Mouse (Mus musculus) lung, postnatal 4 days (tissue): ENCODE data around the gene Fance.
"Not testable (repeated sequence)": the region's sequence is repeated elsewhere in the genome, so short reads cannot be mapped to it uniquely, and the experiment has no call there.

ENCODE experiments used
- DNase-seq, 2 experiments: peaks; one replicate each; pipeline ENCODE4 v3.0.0; 2021

Fance gene

DNA sequence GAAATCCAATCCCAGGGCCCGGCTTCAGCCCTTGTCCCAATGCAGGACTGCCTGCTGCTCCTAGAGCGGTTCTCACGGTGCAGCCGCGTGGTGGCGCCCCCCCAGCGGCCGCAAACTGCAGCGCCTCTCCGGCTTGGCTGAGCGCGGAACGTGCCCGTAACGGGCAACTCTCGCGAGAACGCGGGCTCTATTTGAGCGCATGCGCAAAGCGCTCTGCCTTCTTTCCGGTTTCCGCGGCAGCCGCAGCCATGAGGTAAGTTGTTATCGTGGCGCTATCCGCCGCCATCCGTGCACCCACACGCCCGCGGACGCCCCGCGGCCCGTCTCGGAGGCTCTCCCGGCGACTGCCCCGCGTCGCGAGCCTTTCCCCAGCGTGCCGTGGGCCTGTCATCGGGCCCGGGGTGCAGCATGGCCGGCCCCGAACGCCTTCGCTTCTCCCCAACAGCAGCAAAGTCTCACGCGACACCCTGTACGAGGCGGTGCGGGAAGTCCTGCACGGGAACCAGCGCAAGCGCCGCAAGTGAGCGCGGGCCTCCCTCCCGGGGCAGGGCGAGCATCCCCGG is 15.1 kb downstream of the Fance start, which contains the start of gene Rpl10a:
Rpl10a (plus strand) TSS at position 106 of the 563 bp plus-strand sequence.
- DNase-seq, result peak; percentile 98 to 99

DNA sequence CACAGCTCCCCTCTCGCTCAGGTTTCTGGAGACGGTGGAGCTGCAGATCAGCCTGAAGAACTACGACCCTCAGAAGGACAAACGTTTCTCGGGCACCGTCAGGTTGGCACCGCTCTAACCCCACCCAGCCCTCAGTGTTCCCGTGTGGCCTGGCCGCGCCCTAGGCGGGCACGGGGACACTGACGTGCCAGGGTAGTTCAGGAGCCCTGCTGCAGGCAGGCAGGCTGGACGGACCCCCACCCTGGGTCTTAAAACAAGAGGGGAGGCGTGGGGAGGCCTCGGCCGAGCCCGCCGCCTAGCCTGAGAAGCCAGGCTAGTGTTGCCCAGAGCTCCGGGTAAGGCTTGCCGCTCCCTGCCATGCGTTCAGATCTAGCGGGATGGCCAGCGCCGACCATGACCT is 15.6 kb downstream of the Fance start:
- no peak for DNase-seq

DNA sequence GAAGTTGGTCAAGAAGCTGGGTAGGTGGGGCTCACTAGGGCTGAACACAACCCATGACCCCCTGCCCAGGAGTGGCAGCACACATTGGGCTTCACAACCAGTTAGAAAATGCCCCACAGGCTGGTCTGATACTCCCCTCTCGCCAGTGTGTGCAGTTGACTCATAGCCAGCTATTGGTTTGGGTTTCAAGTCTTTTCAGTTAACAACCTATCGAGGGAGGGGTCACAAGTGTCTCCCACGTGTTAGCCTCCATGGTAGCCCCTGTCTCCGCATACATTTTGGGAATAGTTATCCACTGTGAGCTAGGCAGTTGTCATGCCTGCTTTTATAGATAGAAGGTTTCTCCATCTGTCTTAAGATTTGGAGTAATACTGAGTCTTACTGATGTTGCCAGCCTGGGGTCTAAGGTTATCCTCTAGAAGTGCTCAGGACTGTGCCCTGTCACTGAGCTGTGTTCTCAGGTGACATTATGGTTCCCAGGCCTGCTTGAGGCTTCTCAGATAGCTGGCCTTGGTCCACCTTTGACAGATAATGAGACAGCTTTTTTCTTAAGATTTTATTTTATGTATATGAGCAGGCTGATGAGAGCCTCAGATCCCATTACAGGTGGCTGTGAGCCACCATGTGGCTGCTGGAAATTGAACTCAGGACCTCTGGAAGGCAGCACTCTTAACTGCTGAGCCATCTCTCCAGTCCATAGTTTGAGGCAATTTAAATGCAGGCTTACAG is 16.3 kb downstream of the Fance start:
- no peak for DNase-seq

DNA sequence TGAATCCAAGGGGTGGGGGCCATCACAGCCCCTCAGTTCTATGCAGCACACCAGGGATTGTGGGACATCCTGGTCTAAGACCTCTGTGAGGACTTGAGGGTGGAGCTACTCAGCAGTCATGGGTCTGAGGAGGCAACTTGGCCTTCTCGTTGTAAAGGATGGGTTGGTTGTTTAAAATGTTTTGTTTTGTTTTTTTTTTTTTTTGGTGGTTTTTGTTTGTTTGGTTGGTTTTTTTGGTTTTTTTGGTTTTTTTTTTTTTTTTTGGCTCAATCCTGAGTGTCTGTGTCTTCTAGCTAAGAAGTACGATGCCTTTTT is 16.9 kb downstream of the Fance start:
- DNase-seq, result no peak

- not testable (repeated sequence) for DNase-seq
These were observed 17.3 kb downstream of the Fance start for GRCm38 (mm10) chr17:28330590-28330989.

- no peak for DNase-seq
These were observed 18.2 kb downstream of the Fance start for GRCm38 (mm10) chr17:28331241-28332112.

GRCm38 (mm10) chr17:28332113-28332914 is 19.0 kb downstream of the Fance start:
- peak in 1 of 2 experiments; percentile 33 for DNase-seq

DNA sequence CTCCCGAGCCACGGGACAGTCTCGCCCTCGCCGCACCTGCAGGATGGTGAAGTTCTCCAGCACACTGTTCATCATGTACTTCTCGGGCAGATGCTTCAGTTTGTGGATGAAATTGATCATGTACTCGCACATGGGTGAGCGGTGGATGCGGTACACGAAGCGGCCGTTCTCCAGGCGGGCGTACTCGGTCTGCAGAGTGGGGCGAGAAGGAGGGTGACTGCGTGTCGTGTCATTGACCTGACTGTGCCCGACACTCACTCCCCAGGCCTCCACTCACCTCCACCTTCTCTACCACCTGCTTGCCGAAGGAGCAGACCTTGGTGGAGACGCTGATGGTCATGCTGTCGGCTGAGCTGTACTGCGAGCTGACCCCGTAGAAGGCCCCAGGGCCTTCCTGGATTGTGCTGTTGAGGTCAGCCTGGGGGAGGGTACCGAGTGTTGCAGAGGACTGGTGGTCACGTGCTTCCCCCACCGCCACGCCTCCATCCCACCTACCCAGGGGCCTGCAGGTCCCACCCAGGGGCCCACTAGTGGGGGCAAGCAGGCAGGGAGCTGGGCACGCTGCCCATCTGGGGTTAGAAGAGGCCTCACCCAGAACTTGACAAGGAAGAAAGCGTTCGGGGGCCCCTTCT is 19.7 kb downstream of the Fance start:
- peak; percentile 34 to 57 for DNase-seq

GRCm38 (mm10) chr17:28335267-28335666 is 21.9 kb downstream of the Fance start:
- DNase-seq, result no peak

GRCm38 (mm10) chr17:28337547-28337946 is 24.2 kb downstream of the Fance start:
- no peak for DNase-seq

- peak; percentile 53 to 76 for DNase-seq
These were observed 27.3 kb downstream of the Fance start for GRCm38 (mm10) chr17:28340578-28340977.

DNA sequence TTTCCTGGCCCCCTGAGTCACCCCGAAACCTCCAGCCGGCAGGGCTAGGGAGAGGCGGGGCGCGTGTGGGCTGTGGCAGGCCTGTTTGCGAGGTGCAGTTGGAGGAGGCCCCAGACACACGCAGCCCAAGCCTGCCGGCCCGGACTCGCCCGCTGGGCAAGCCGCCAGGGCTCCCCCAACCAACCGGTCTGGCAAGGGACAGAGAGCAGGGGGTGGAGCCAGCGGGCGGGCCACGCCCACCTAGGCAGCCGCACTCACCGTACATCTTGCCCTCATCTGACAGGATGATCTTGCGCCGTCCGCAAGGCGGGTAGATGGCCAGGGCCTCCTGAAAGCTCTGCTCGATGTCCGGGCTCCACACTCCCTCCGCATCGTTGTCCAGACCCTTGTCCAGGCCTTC is 27.8 kb downstream of the Fance start:
- DNase-seq, result peak; percentile 95 to 98

DNA sequence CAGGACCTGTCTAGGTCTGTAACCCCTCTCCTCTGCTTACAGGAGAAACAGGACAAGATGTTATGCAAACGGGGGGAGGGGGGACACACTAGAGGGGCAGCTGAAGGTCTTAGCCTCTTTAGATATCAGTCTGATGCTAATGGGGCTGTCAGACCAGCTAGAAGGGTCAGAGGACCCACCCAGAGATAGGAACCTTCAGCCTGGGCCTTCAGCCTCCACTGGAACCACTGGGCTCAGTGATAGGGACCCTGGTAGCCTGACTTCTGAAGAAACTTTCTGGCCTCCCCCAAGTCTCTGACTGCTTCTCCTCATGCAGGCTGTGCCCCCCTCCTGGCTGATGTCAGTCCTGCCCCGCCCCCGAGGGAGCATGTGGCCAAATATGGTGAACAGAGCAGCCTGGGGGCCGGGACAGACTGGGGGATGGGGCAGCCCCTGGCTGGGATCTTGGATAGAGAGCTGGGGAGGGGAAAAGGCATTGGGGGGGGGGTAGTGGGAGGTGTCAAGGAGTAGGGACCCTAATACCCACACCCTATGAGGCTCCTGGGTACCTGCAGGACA is 30.8 kb downstream of the Fance start:
- peak; percentile 73 to 83 for DNase-seq

DNA sequence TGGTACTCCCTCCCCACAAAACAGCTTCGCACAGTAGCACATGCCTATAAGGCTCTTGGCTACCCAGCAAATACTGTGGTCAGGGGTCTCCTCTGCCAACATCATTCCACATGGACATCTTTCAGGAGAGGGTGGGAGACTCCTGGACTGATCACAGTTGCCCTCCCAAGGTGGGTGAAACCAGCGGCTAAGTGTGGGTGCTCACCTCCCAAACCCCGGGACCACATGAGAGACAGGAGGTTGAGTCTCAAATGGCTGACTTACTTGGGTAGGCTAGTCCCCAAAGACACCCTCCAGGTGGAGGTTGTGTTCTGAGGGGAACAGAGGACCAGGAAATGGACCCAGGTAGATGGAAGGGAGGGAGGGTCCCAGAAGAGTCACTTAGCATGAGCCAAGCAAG is 31.4 kb downstream of the Fance start:
- no peak for DNase-seq

DNA sequence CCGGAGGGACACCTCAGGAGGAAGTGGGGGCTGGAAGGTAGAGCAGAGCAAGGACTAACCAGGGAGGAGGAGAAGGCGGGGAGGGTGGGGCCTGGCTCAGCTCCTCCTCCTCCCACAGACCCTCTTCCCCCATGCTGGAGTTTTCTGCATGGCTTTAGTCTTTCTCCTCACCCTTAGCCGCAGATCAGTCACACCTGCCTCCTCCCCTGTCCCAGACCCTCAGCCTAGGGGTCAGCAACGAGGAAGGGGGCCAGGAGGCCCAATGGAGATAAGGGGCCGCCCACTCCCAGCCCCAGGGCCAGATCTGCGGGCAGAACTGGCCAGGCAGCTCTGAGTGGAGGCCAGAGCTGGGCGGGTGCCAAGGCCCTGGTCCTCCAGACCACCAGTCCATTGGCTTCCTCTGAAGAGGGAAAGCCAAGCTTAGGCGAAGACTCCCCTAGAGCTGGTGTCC is 32.0 kb downstream of the Fance start:
- DNase-seq, result peak; percentile 60 to 84

DNA sequence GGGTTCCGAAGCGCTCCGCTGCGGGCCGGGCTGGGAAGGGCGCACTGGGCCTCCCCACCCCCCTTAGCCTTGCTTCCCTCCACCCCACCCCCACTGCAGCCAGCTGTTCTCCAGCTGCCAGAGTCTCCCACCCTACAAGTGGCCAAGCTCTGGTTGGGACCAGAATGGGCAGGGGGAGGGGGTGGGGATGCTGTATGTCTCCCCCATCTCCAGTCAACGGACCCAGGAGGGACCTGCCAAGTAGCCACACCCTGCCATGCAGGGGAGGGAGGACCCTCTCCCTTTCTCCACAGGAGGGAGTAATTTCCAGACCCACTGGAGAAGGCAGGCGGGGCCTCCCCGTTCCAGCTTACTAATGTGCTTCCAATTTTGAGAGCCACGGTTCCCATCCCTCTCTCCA is 32.6 kb downstream of the Fance start:
- DNase-seq, result peak; percentile 65 to 79

GRCm38 (mm10) chr17:28347327-28347726 is 34.0 kb downstream of the Fance start:
- DNase-seq, result no peak

GRCm38 (mm10) chr17:28348211-28348610 is 34.9 kb downstream of the Fance start:
- no peak for DNase-seq

GRCm38 (mm10) chr17:28349264-28349880 is 36.1 kb downstream of the Fance start:
- DNase-seq, result no peak

DNA sequence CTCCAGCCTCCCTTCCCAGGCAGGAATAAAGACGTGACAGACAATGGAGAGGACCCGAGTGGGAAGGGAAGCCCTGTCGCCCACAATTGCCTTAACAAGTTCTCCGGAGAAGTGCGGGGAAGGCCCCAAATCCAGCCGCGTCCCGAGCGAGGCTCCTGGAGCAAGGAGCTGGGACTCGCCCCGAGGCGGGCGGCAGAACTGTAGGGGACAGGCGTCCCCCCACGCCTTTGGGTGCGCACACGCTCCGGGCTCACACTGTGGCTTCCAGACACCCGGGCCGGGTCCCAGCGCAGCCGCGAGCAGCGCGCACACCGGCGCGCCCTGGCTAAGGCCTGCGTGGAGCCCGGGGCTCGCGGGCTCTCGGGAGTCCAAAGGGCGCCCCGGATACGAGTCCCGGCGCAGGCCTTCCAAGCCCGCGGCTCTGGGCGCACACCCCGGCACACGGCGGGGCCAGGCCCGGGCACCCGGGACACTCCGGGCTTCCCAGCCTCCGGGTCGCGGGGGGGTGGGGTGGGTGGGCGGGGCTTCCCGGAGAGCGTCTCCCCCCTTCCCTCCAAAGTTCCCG is 36.7 kb downstream of the Fance start:
- peak in 1 of 2 experiments; percentile 42 for DNase-seq
